Mouse (Mus musculus): ENCODE measurements at regions not wholly inside any gene's neighbourhood (a gene's known extent, or its start where the extent isn't known, plus 50 kb on each side); places are given as distances from the start of the nearest gene placed in this dataset.

- Histone ChIP-seq H3K27me3 (no peaks in the 10 kb centered on the region), H3K4me3 (no peak overlapping the region), H3K27ac (no peak overlapping the region), H3K9me3 (replicated peaks) (no peaks in the 10 kb centered on the region), H3K4me2 (no peak overlapping the region), H3K4me1 (replicated peaks) (peaks cover 10% of the 10 kb centered on the region; the same call in 1 of the 2 replicates), H3K9ac (no peak overlapping the region), H3K36me3 (no peaks in the 10 kb centered on the region)
- WGBS = 30% methylated on average over 5 of the region's 5 CpGs
- ATAC-seq (replicated peaks; ENCODE audit: insufficient number of reproducible peaks, insufficient read depth, low FRiP score, low read depth) = no peak
Measured at GRCm38 (mm10) chr12:78077285-78077684, 116.8 kb upstream of the Gm6657 start.

- no peak overlapping the region for H3K4me2 ChIP-seq
- WGBS = 67% methylated on average over 1 of the region's 1 CpGs
- no peak overlapping the region for H3K27ac ChIP-seq
- no peaks in the 10 kb centered on the region for H3K9me3 ChIP-seq (replicated peaks)
- no peaks in the 10 kb centered on the region for H3K27me3 ChIP-seq
- H3K36me3 ChIP-seq = no peaks in the 10 kb centered on the region
- H3K4me3 ChIP-seq = no peak overlapping the region
- no peak overlapping the region for H3K9ac ChIP-seq
- no peak for ATAC-seq (replicated peaks; ENCODE audit: insufficient number of reproducible peaks, insufficient read depth, low FRiP score, low read depth)
- peaks cover 10% of the 10 kb centered on the region; the same call in 1 of the 2 replicates for H3K4me1 ChIP-seq (replicated peaks)
Measured at GRCm38 (mm10) chr12:78082163-78082562, 111.9 kb upstream of the Gm6657 start.

GRCm38 (mm10) chr12:78086016-78086415, 108.0 kb upstream of the Gm6657 start:
- Histone ChIP-seq H3K9me3 (replicated peaks) (no peaks in the 10 kb centered on the region), H3K4me3 (no peak overlapping the region), H3K4me2 (no peak overlapping the region), H3K9ac (no peak overlapping the region), H3K27ac (no peak overlapping the region), H3K4me1 (replicated peaks) (peaks cover 4% of the 10 kb centered on the region; the same call in 1 of the 2 replicates), H3K36me3 (no peaks in the 10 kb centered on the region), H3K27me3 (no peaks in the 10 kb centered on the region)
- WGBS = 79% methylated on average over 5 of the region's 5 CpGs
- no peak for ATAC-seq (replicated peaks; ENCODE audit: insufficient number of reproducible peaks, insufficient read depth, low FRiP score, low read depth)

DNA sequence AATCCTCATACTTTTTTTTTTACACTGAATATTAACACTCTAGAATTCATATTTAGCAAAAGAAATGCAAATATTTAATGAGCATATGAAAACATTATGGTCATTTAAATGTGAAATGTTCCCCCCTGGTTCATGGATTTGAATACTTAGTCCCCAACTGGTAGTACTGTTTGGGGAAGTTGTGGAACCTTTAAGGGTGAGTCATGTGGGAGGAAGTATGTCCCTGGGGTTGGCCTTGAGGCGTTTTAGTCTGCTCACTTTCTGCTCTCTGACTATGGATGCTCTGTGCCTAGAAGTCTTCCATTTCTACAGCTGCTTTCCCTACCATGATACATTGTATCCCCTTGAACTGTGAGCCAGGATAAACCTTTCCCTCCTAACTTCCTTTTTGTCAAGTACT, 106.1 kb upstream of the Gm6657 start:
- H3K9me3 ChIP-seq (replicated peaks) = no peaks in the 10 kb centered on the region
- H3K9ac ChIP-seq = no peak overlapping the region
- no peak for ATAC-seq (replicated peaks; ENCODE audit: insufficient number of reproducible peaks, insufficient read depth, low FRiP score, low read depth)
- H3K27ac ChIP-seq = no peak overlapping the region
- no peak overlapping the region for H3K4me3 ChIP-seq
- H3K36me3 ChIP-seq = no peaks in the 10 kb centered on the region
- H3K27me3 ChIP-seq = no peaks in the 10 kb centered on the region
- peaks cover 4% of the 10 kb centered on the region; the same call in 1 of the 2 replicates for H3K4me1 ChIP-seq (replicated peaks)
- WGBS = 38% methylated on average over 1 of the region's 1 CpGs
- no peak overlapping the region for H3K4me2 ChIP-seq

DNA sequence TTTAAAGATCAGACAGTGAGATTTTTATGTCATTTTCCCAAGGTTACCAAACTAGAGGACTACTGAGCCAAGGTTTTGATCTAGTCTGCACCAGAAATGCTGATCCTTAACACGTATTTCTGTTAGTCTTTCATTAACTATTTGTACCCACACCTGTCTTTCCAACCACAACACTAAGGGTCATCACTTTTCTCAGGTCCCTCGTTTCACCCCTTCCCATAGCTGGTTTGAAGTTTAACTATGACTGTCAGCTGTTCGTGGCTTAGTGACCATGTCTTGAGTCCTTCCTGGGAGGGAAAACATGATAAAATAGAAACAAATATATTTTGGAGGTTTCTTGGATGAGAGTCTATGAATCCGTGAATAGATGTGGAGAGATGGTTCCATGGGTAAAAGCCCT, 99.6 kb upstream of the Gm6657 start:
- Histone ChIP-seq H3K4me2 (no peak overlapping the region), H3K4me3 (no peak overlapping the region), H3K27me3 (no peaks in the 10 kb centered on the region), H3K4me1 (replicated peaks) (peaks cover 14% of the 10 kb centered on the region), H3K36me3 (no peaks in the 10 kb centered on the region), H3K9me3 (replicated peaks) (no peaks in the 10 kb centered on the region), H3K9ac (no peak overlapping the region), H3K27ac (no peak overlapping the region)
- WGBS = 73% methylated on average over 4 of the region's 4 CpGs
- no peak for ATAC-seq (replicated peaks; ENCODE audit: insufficient number of reproducible peaks, insufficient read depth, low FRiP score, low read depth)

DNA sequence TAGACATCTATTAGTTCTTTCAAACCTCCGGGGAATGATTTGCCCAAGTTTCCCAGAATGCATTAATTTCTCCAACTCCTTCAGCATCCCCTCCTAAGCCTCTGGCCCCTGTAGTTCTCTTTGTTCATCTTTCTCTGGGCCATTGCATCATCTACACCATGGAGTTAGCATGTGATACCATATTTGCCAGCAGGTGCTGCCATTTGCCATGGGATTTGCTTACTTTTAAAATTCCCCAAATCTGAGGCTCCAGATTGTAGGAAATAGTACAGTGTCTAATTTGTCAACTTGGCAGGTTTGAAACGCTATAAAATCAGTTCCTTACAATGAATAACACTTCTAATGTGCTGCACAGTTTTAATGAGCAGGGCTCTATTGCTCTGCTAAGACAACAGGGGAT, 98.7 kb upstream of the Gm6657 start:
- Histone ChIP-seq H3K9ac (no peak overlapping the region), H3K27me3 (no peaks in the 10 kb centered on the region), H3K4me1 (replicated peaks) (peaks cover 15% of the 10 kb centered on the region), H3K4me2 (no peak overlapping the region), H3K27ac (no peak overlapping the region), H3K4me3 (no peak overlapping the region), H3K36me3 (no peaks in the 10 kb centered on the region), H3K9me3 (replicated peaks) (no peaks in the 10 kb centered on the region)
- WGBS = 67% methylated on average over 2 of the region's 2 CpGs
- no peak for ATAC-seq (replicated peaks; ENCODE audit: insufficient number of reproducible peaks, insufficient read depth, low FRiP score, low read depth)

DNA sequence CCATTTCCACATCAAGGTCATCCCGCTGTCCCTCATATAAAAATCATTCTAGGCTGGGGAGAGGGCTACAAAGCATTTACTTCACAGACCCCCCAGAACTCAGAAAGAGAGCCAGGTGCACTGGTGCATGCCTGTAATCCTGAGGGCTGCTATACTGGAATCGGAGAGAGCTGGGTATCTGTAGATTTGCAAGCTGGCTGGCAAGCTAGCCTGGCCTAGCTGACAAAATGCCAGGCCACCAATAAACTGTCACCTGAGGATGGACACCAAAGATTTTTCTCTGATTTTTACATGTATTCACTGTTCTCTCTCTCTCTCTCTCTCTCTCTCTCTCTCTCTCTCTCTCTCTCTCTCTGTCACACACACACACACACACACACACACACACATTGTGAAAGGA, 98.1 kb upstream of the Gm6657 start:
- H3K27me3 ChIP-seq = no peaks in the 10 kb centered on the region
- H3K4me2 ChIP-seq = no peak overlapping the region
- no peak overlapping the region for H3K4me3 ChIP-seq
- H3K36me3 ChIP-seq = no peaks in the 10 kb centered on the region
- H3K9ac ChIP-seq = no peak overlapping the region
- 84% methylated on average over 2 of the region's 2 CpGs for WGBS
- no peak overlapping the region for H3K27ac ChIP-seq
- H3K4me1 ChIP-seq (replicated peaks) = peaks cover 15% of the 10 kb centered on the region
- no peak for ATAC-seq (replicated peaks; ENCODE audit: insufficient number of reproducible peaks, insufficient read depth, low FRiP score, low read depth)
- H3K9me3 ChIP-seq (replicated peaks) = no peaks in the 10 kb centered on the region

DNA sequence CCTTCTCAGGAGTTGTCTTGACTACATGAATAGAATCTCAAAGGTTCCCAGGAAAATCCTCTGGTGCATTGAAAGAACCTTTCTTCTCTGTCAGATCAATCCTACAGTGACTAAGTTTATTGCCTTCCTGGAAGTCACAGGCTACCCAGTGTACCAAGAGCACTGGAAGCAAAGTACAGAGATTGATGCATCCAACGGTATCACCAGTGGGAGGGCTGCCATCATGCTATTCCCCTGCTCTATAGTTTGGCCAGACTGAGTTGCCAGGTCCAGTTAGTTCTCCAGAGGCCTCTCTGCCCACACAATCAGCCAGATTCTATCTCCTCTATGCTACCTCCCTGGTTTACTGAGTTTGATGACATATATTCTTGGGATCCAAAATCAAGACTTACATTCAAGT, 96.9 kb upstream of the Gm6657 start:
- H3K4me2 ChIP-seq = no peak overlapping the region
- H3K36me3 ChIP-seq = no peaks in the 10 kb centered on the region
- H3K4me1 ChIP-seq (replicated peaks) = peaks cover 15% of the 10 kb centered on the region
- no peak overlapping the region for H3K9ac ChIP-seq
- ATAC-seq (replicated peaks; ENCODE audit: insufficient number of reproducible peaks, insufficient read depth, low FRiP score, low read depth) = no peak
- no peak overlapping the region for H3K27ac ChIP-seq
- no peaks in the 10 kb centered on the region for H3K9me3 ChIP-seq (replicated peaks)
- WGBS = 62% methylated on average over 1 of the region's 1 CpGs
- H3K27me3 ChIP-seq = no peaks in the 10 kb centered on the region
- H3K4me3 ChIP-seq = no peak overlapping the region

GRCm38 (mm10) chr12:78097692-78098091, 96.3 kb upstream of the Gm6657 start:
- ATAC-seq (replicated peaks; ENCODE audit: insufficient number of reproducible peaks, insufficient read depth, low FRiP score, low read depth) = no peak

GRCm38 (mm10) chr12:78098765-78099194, 95.3 kb upstream of the Gm6657 start:
- peaks cover 15% of the 10 kb centered on the region for H3K4me1 ChIP-seq (replicated peaks)
- peak overlapping the region; percentile 35; the same call in 1 of the 2 replicates for H3K4me2 ChIP-seq
- no peaks in the 10 kb centered on the region for H3K27me3 ChIP-seq
- no peak overlapping the region for H3K9ac ChIP-seq
- H3K9me3 ChIP-seq (replicated peaks) = no peaks in the 10 kb centered on the region
- ATAC-seq (replicated peaks; ENCODE audit: insufficient number of reproducible peaks, insufficient read depth, low FRiP score, low read depth) = no peak
- no peaks in the 10 kb centered on the region for H3K36me3 ChIP-seq
- WGBS = 27% methylated on average over 9 of the region's 9 CpGs
- no peak overlapping the region for H3K4me3 ChIP-seq
- peak overlapping the region; percentile 10 for H3K27ac ChIP-seq

More at GRCm38 (mm10) chr12:78097692-78098091, 96.3 kb upstream of the Gm6657 start:
- Histone ChIP-seq H3K9ac (no peak overlapping the region), H3K4me1 (replicated peaks) (peaks cover 15% of the 10 kb centered on the region), H3K27me3 (no peaks in the 10 kb centered on the region), H3K27ac (no peak overlapping the region), H3K36me3 (no peaks in the 10 kb centered on the region), H3K4me2 (no peak overlapping the region), H3K4me3 (no peak overlapping the region), H3K9me3 (replicated peaks) (no peaks in the 10 kb centered on the region)
- 64% methylated on average over 2 of the region's 2 CpGs for WGBS

- no peak overlapping the region for H3K4me3 ChIP-seq
- no peaks in the 10 kb centered on the region for H3K9me3 ChIP-seq (replicated peaks)
- H3K27me3 ChIP-seq = no peaks in the 10 kb centered on the region
- WGBS = 54% methylated on average over 4 of the region's 4 CpGs
- H3K36me3 ChIP-seq = no peaks in the 10 kb centered on the region
- H3K4me1 ChIP-seq (replicated peaks) = peaks cover 18% of the 10 kb centered on the region
- ATAC-seq (replicated peaks; ENCODE audit: insufficient number of reproducible peaks, insufficient read depth, low FRiP score, low read depth) = 0 out of 2 replicates have a peak, but pooled peaks have one; percentile 43
- no peak overlapping the region for H3K27ac ChIP-seq
- H3K9ac ChIP-seq = no peak overlapping the region
- no peak overlapping the region for H3K4me2 ChIP-seq
Measured at GRCm38 (mm10) chr12:78099761-78100160, 94.3 kb upstream of the Gm6657 start.

- Histone ChIP-seq H3K9me3 (replicated peaks) (no peaks in the 10 kb centered on the region), H3K36me3 (no peaks in the 10 kb centered on the region), H3K4me2 (no peak overlapping the region), H3K9ac (no peak overlapping the region), H3K4me3 (no peak overlapping the region), H3K27ac (no peak overlapping the region), H3K27me3 (no peaks in the 10 kb centered on the region), H3K4me1 (replicated peaks) (peaks cover 18% of the 10 kb centered on the region)
- WGBS = 90% methylated on average over 3 of the region's 3 CpGs
- ATAC-seq (replicated peaks; ENCODE audit: insufficient number of reproducible peaks, insufficient read depth, low FRiP score, low read depth) = no peak
Measured at GRCm38 (mm10) chr12:78100756-78101155, 93.3 kb upstream of the Gm6657 start.
